Mouse (Mus musculus): ENCODE results near the gene Ccser2. TPM values are rescaled to one million over a fixed set of nuclear protein-coding genes. Genes with fewer than 3 reads are reported as not detected.

Gene Ccser2
- polyA plus RNA-seq, 1 experiment from 2014 or later = 58.2 TPM

DNA sequence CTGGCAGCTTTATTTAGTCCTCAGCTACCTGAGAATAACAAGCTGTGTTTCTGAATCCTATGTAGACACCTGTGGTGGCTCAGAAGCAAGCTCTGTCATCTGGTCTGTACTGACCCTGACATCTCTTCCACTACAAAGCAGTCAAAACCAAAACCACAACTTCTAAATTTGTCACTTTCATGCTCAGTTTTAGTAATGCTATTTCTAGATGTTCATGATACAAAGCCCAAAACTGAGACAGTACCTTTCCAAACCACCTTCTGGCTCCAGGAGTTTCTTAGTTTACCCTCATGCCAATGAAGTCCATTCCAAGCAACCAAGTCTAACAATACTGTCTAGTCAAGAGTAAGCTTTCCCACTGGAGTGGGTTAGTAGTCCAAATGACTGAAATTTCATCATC lies 36.5 kb downstream of the Ccser2 start:
- H3K9ac ChIP-seq (ENCODE audit: low read length) = no peak overlapping the region
- no peaks in the 10 kb centered on the region for H3K9me3 ChIP-seq (replicated peaks; ENCODE audit: control insufficient read depth, low read length)
- no peak for ATAC-seq (replicated peaks; ENCODE audit: extremely low read depth, insufficient read depth, low FRiP score)

DNA sequence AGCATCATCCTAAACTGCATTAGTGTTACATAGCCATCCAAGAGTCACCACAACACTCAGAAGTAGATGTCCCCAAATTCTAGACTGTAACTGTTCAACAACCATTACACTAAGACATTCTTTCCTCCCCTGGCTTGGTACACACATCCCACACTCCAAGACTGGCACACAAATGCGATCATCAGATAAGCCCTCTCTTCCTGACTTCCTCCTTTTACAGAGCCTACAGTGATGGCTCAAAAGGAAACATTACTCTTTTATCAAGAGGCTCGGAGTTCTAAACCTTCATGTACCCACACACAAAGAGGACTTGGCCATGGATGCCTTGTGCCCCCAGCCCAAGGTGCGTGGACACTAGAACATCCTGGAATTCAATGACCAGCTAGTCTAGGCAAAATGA lies 45.2 kb downstream of the Ccser2 start:
- WGBS = 74% methylated on average over 3 of the region's 3 CpGs
- H3K4me2 ChIP-seq (ENCODE audit: low read depth, low read length) = no peak overlapping the region
- H3K4me1 ChIP-seq (ENCODE audit: control insufficient read depth, insufficient read depth, low read length) = peaks cover 6% of the 10 kb centered on the region; the same call in 1 of the 2 replicates
- no peak overlapping the region for H3K9ac ChIP-seq (ENCODE audit: low read length)
- no peak overlapping the region for H3K4me3 ChIP-seq (ENCODE audit: low read length)
- ATAC-seq (replicated peaks; ENCODE audit: extremely low read depth, insufficient read depth, low FRiP score) = no peak
- H3K27me3 ChIP-seq (ENCODE audit: control insufficient read depth, insufficient read depth, low read length) = no peaks in the 10 kb centered on the region
- no peaks in the 10 kb centered on the region for H3K9me3 ChIP-seq (replicated peaks; ENCODE audit: control insufficient read depth, low read length)
- no peak overlapping the region for H3K27ac ChIP-seq (ENCODE audit: low read length)
- H3K36me3 ChIP-seq (ENCODE audit: control insufficient read depth, insufficient read depth) = peaks cover 12% of the 10 kb centered on the region; the same call in 1 of the 2 replicates

More for the DNA sequence above, 36.5 kb downstream of the Ccser2 start:
- no peak overlapping the region for H3K27ac ChIP-seq (ENCODE audit: low read length)
- no peak overlapping the region for H3K4me2 ChIP-seq (ENCODE audit: low read depth, low read length)
- no peaks in the 10 kb centered on the region for H3K36me3 ChIP-seq (ENCODE audit: control insufficient read depth, insufficient read depth)
- H3K4me3 ChIP-seq (ENCODE audit: low read length) = no peak overlapping the region
- H3K27me3 ChIP-seq (ENCODE audit: control insufficient read depth, insufficient read depth, low read length) = no peaks in the 10 kb centered on the region
- peaks cover 6% of the 10 kb centered on the region for H3K4me1 ChIP-seq (ENCODE audit: control insufficient read depth, insufficient read depth, low read length)

DNA sequence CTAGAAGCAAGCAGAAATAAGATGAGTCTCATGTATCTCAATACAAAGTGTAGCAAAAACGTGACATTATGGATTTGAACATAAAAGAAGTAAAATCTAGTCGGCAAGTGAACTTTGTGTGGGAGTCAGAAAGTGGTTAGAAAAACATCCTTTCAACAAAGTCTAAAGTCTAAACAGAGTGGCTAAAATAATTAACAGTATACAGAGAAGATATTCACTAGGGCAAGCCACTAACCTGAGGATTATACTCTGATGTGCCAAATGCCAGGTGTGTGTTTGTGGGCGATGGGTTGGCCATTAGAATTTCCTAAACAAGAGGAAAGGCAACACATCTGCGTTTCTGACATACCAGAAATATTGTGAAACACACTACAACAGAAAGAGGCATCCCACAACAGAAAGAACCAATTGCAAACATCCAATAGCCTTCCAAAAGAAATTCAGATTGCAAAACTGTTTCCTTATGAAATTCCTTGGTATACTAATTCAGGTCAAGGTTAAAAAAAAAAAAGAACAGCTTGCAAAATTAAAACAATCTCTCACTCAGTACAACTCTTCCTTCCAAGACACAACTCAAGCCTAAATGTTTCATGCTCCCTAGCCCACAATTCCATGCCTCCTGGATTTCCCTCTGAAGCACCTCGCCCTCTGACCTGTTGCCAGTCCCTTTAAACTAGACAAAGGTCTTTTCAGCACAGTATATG lies 47.1 kb downstream of the Ccser2 start:
- no peaks in the 10 kb centered on the region for H3K27me3 ChIP-seq (ENCODE audit: control insufficient read depth, insufficient read depth, low read length)
- H3K9me3 ChIP-seq (replicated peaks; ENCODE audit: control insufficient read depth, low read length) = no peaks in the 10 kb centered on the region
- no peak overlapping the region for H3K4me2 ChIP-seq (ENCODE audit: low read depth, low read length)
- H3K36me3 ChIP-seq (ENCODE audit: control insufficient read depth, insufficient read depth) = peaks cover 10% of the 10 kb centered on the region; the same call in 1 of the 2 replicates
- no peak overlapping the region for H3K4me3 ChIP-seq (ENCODE audit: low read length)
- no peak overlapping the region for H3K9ac ChIP-seq (ENCODE audit: low read length)
- H3K4me1 ChIP-seq (ENCODE audit: control insufficient read depth, insufficient read depth, low read length) = peaks cover 11% of the 10 kb centered on the region
- WGBS = 86% methylated on average over 5 of the region's 5 CpGs
- no peak overlapping the region for H3K27ac ChIP-seq (ENCODE audit: low read length)
- ATAC-seq (replicated peaks; ENCODE audit: extremely low read depth, insufficient read depth, low FRiP score) = no peak

DNA sequence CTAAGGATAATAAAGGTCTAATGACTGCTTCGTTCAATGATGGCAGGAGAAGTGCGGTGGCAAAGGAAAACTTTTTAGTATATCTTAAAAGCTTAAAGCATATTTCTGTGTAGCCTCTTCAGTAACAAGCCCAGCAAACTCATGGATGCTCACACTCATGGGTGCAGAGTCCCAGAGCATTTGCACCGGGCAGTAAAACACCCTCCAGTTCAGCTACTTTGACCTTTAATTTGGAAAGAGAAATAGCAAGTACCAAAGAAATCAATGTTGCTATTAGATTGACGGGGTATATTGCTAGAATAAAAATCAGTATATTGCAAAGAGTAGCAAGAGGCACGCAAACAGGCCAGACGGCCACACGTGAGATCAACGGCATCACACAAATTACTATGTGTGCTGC lies 48.7 kb downstream of the Ccser2 start:
- Histone ChIP-seq H3K4me2 (ENCODE audit: low read depth, low read length) (no peak overlapping the region), H3K9ac (ENCODE audit: low read length) (0 out of 2 replicates have a peak overlapping the region, but pooled peaks have one; percentile 41), H3K36me3 (ENCODE audit: control insufficient read depth, insufficient read depth) (peaks cover 10% of the 10 kb centered on the region; the same call in 1 of the 2 replicates), H3K27ac (ENCODE audit: low read length) (peak overlapping the region; percentile 98), H3K27me3 (ENCODE audit: control insufficient read depth, insufficient read depth, low read length) (no peaks in the 10 kb centered on the region), H3K9me3 (replicated peaks; ENCODE audit: control insufficient read depth, low read length) (no peaks in the 10 kb centered on the region), H3K4me1 (ENCODE audit: control insufficient read depth, insufficient read depth, low read length) (peaks cover 11% of the 10 kb centered on the region), H3K4me3 (ENCODE audit: low read length) (no peak overlapping the region)
- no peak for ATAC-seq (replicated peaks; ENCODE audit: extremely low read depth, insufficient read depth, low FRiP score)
- WGBS = 91% methylated on average over 8 of the region's 8 CpGs

DNA sequence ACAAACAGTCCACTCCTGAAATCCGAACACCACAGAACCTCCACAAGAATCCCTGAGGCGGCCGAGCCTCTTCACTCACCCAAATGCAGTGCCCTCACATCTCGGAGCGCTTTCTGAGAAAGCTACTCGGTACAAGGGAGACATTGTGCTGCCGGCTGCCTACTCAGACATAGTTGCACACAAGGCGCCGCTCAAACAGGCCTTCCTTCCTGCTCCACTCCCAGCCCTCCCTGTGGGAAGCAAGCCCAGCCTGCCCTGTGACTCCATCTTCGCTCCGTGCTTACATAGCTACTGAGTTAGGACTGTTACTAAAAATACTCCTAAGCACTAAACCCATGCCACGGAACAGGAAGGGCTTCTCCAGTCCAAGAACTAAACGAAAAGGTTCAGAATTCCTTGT lies 49.4 kb downstream of the Ccser2 start:
- Histone ChIP-seq H3K4me1 (ENCODE audit: control insufficient read depth, insufficient read depth, low read length) (peaks cover 11% of the 10 kb centered on the region), H3K9me3 (replicated peaks; ENCODE audit: control insufficient read depth, low read length) (no peaks in the 10 kb centered on the region), H3K4me2 (ENCODE audit: low read depth, low read length) (peak overlapping the region; percentile 62), H3K36me3 (ENCODE audit: control insufficient read depth, insufficient read depth) (0 out of 2 replicates have a peak, but pooled peaks cover 7% of the 10 kb centered on the region), H3K27me3 (ENCODE audit: control insufficient read depth, insufficient read depth, low read length) (no peaks in the 10 kb centered on the region), H3K9ac (ENCODE audit: low read length) (peak overlapping the region; percentile 90), H3K27ac (ENCODE audit: low read length) (peak overlapping the region; percentile 98), H3K4me3 (ENCODE audit: low read length) (peak overlapping the region; percentile 68)
- WGBS = 14% methylated on average over 13 of the region's 13 CpGs
- peak; percentile 98 for ATAC-seq (replicated peaks; ENCODE audit: extremely low read depth, insufficient read depth, low FRiP score)

DNA sequence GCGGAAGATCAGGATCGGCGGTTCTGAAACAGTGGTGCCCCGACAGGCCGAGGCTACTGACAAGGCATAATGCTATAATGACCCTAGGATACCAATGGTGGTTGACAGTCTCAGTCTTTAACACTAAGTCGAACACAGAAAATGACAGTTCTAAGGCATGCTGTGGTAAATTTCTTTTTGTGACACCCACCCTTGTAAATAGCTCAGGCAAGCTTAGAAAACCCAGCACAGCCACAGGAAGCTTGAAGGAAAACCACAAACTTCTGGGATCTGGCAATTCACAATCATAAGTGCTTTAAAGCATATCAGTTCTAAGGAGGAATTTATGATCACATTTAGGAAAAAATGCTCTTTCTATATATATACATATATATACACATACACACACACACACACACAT lies 53.4 kb downstream of the Ccser2 start:
- H3K9ac ChIP-seq (ENCODE audit: low read length) = no peak overlapping the region
- 95% methylated on average over 6 of the region's 6 CpGs for WGBS
- H3K36me3 ChIP-seq (ENCODE audit: control insufficient read depth, insufficient read depth) = no peaks in the 10 kb centered on the region
- H3K4me2 ChIP-seq (ENCODE audit: low read depth, low read length) = no peak overlapping the region
- no peaks in the 10 kb centered on the region for H3K27me3 ChIP-seq (ENCODE audit: control insufficient read depth, insufficient read depth, low read length)
- ATAC-seq (replicated peaks; ENCODE audit: extremely low read depth, insufficient read depth, low FRiP score) = no peak
- peaks cover 16% of the 10 kb centered on the region for H3K4me1 ChIP-seq (ENCODE audit: control insufficient read depth, insufficient read depth, low read length)
- no peak overlapping the region for H3K27ac ChIP-seq (ENCODE audit: low read length)
- H3K9me3 ChIP-seq (replicated peaks; ENCODE audit: control insufficient read depth, low read length) = no peaks in the 10 kb centered on the region
- H3K4me3 ChIP-seq (ENCODE audit: low read length) = no peak overlapping the region

DNA sequence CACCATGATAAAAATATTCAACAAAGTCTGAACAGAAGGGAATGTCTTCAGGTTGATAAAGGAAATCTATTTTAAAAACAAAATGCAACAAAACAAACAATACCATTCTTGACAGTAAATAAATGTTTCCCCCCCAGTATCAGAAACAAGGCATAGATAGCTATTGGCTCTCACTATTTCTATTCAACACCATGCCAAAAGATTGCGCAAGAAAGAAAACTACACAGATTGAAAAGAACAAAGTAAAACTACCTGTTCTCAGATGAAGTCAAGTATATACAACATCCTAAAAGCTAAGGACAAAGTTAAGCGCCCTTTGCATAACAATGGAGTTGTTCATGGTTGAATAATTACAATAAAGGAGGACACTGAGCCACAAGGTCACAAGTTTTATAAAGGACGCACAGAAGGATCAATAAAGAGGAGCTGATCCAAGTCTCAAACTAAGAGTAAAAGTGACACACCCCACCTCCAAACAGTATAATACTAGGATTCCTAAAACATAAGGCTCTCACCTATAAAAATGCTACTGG lies 54.0 kb downstream of the Ccser2 start:
- Histone ChIP-seq H3K4me2 (ENCODE audit: low read depth, low read length) (no peak overlapping the region), H3K9me3 (replicated peaks; ENCODE audit: control insufficient read depth, low read length) (no peaks in the 10 kb centered on the region), H3K27ac (ENCODE audit: low read length) (no peak overlapping the region), H3K36me3 (ENCODE audit: control insufficient read depth, insufficient read depth) (no peaks in the 10 kb centered on the region), H3K9ac (ENCODE audit: low read length) (no peak overlapping the region), H3K4me1 (ENCODE audit: control insufficient read depth, insufficient read depth, low read length) (peaks cover 11% of the 10 kb centered on the region), H3K4me3 (ENCODE audit: low read length) (no peak overlapping the region), H3K27me3 (ENCODE audit: control insufficient read depth, insufficient read depth, low read length) (no peaks in the 10 kb centered on the region)
- WGBS = 90% methylated on average over 3 of the region's 3 CpGs
- no peak for ATAC-seq (replicated peaks; ENCODE audit: extremely low read depth, insufficient read depth, low FRiP score)

DNA sequence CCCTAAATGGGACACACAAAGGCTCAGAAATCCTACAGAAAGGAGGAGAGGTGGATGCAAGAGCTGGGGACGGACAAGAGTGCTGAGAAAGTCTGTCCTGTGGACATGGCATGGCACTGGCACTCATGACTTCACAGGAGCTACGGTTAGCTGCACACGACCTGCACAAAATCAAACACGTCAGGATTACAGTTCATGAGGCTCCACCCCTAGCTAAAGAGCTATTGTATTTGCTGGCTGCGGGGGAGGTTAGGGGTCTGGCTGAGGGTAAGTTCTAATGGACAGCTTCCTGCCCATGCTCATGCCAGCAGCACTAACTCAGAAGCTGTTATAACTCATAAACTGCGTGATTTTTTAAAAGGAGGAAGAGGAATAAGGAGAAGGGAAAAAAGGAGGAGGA lies 56.8 kb downstream of the Ccser2 start:
- H3K27ac ChIP-seq (ENCODE audit: low read length) = 0 out of 2 replicates have a peak overlapping the region, but pooled peaks have one; percentile 20
- no peaks in the 10 kb centered on the region for H3K27me3 ChIP-seq (ENCODE audit: control insufficient read depth, insufficient read depth, low read length)
- H3K4me2 ChIP-seq (ENCODE audit: low read depth, low read length) = no peak overlapping the region
- H3K9ac ChIP-seq (ENCODE audit: low read length) = no peak overlapping the region
- H3K9me3 ChIP-seq (replicated peaks; ENCODE audit: control insufficient read depth, low read length) = no peaks in the 10 kb centered on the region
- peaks cover 6% of the 10 kb centered on the region for H3K4me1 ChIP-seq (ENCODE audit: control insufficient read depth, insufficient read depth, low read length)
- H3K4me3 ChIP-seq (ENCODE audit: low read length) = no peak overlapping the region
- 30% methylated on average over 6 of the region's 6 CpGs for WGBS
- peaks cover 9% of the 10 kb centered on the region for H3K36me3 ChIP-seq (ENCODE audit: control insufficient read depth, insufficient read depth)
- no peak for ATAC-seq (replicated peaks; ENCODE audit: extremely low read depth, insufficient read depth, low FRiP score)

DNA sequence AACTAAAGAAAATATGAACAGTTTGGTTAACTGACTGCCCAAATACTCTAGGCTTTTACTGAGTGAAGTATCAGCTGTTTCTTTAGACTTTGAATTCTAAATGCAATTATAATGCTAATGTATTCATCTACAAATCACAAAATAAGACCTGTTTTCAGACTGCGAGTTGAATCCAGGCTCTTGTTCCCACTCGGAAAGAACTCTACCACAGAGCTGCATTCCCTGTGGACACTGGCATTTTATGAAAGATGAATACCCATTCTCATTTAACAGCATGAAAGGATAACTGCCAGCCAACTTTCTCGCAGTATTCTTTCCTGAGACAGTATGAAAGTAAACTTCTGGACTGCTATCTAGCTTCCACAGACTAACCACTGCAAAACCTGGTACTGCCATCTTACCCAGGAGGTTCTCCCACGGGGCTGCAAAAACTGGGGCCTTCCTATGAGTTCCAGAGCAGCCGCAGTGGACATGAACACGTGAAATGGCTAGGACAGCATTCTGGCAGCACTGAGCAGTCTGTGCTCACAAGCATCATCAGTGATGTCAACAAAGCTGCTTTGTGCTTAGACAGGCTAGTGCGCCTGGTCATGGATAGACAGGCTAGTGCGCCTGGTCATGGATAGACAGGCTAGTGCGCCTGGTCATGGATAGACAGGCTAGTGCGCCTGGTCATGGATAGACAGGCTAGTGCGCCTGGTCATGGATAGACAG lies 62.6 kb downstream of the Ccser2 start:
- Histone ChIP-seq H3K27me3 (ENCODE audit: control insufficient read depth, insufficient read depth, low read length) (no peaks in the 10 kb centered on the region), H3K36me3 (ENCODE audit: control insufficient read depth, insufficient read depth) (peaks cover 15% of the 10 kb centered on the region), H3K9ac (ENCODE audit: low read length) (no peak overlapping the region), H3K27ac (ENCODE audit: low read length) (no peak overlapping the region), H3K4me3 (ENCODE audit: low read length) (no peak overlapping the region), H3K4me2 (ENCODE audit: low read depth, low read length) (no peak overlapping the region), H3K9me3 (replicated peaks; ENCODE audit: control insufficient read depth, low read length) (no peaks in the 10 kb centered on the region), H3K4me1 (ENCODE audit: control insufficient read depth, insufficient read depth, low read length) (no peaks in the 10 kb centered on the region)
- WGBS = 90% methylated on average over 10 of the region's 11 CpGs
- ATAC-seq (replicated peaks; ENCODE audit: extremely low read depth, insufficient read depth, low FRiP score) = no peak

Data from heart, embryonic 16.5 days (tissue).